Mouse (Mus musculus) lung, embryonic 16.5 days (tissue): ENCODE measurements at regions not wholly inside any gene's neighbourhood (a gene's known extent, or its start where the extent isn't known, plus 50 kb on each side); places are given as distances from the start of the nearest gene placed in this dataset.

Source experiments
- ATAC-seq: fragments of 200-750 bp; cut with Nextera tagmentation; 2 replicates; pipeline ENCODE4 v1.8.0; 2017; ENCODE audit warnings: low read depth, mild to moderate bottlenecking, moderate library complexity
- H3K27ac ChIP-seq: fragments of 300-500 bp; sonication (generic); 2 replicates; pipeline ENCODE4 v1.5.1; 2014; ENCODE audit warnings: mild to moderate bottlenecking, control low read depth, low read length
- H3K27me3 ChIP-seq: fragments of 300-500 bp; sonication (generic); 2 replicates; pipeline ENCODE4 v1.6.1; 2014; ENCODE audit warnings: low read depth, low read length, mixed read lengths; ENCODE audit not compliant: control insufficient read depth, insufficient read depth
- H3K36me3 ChIP-seq: fragments of 300-500 bp; sonication (generic); 2 replicates; pipeline ENCODE4 v1.6.1; 2014; ENCODE audit warnings: low read length; ENCODE audit not compliant: control insufficient read depth, insufficient read depth
- H3K4me1 ChIP-seq: fragments of 300-500 bp; sonication (generic); replicated peaks from 2 replicates; pipeline ENCODE4 v1.6.1; 2014; ENCODE audit warnings: low read length, mixed read lengths; ENCODE audit not compliant: control insufficient read depth, insufficient read depth
- H3K4me2 ChIP-seq: fragments of 300-500 bp; sonication (generic); 2 replicates; pipeline ENCODE4 v1.6.1; 2014; ENCODE audit warnings: low read depth, low read length, control low read depth
- H3K4me3 ChIP-seq: fragments of 300-500 bp; sonication (generic); 2 replicates; pipeline ENCODE4 v1.5.1; 2014; ENCODE audit warnings: mild to moderate bottlenecking, low read length, control low read depth
- H3K9ac ChIP-seq: fragments of 300-500 bp; sonication (generic); 2 replicates; pipeline ENCODE4 v1.6.1; 2014; ENCODE audit warnings: low read length, control low read depth
- H3K9me3 ChIP-seq: fragments of 300-500 bp; sonication (generic); 2 replicates; pipeline ENCODE4 v1.6.1; 2016; ENCODE audit warnings: low read length; ENCODE audit not compliant: control insufficient read depth
- WGBS: fragments of 180-500 bp; shearing (Covaris S2); extraction: QIAGEN DNeasy Blood & Tissue Kit; methylation state at CpG from one replicate; pipeline ENCODE4 v1.1.7; 2014; 5-methylcytosine and 5-hydroxymethylcytosine counted together

DNA sequence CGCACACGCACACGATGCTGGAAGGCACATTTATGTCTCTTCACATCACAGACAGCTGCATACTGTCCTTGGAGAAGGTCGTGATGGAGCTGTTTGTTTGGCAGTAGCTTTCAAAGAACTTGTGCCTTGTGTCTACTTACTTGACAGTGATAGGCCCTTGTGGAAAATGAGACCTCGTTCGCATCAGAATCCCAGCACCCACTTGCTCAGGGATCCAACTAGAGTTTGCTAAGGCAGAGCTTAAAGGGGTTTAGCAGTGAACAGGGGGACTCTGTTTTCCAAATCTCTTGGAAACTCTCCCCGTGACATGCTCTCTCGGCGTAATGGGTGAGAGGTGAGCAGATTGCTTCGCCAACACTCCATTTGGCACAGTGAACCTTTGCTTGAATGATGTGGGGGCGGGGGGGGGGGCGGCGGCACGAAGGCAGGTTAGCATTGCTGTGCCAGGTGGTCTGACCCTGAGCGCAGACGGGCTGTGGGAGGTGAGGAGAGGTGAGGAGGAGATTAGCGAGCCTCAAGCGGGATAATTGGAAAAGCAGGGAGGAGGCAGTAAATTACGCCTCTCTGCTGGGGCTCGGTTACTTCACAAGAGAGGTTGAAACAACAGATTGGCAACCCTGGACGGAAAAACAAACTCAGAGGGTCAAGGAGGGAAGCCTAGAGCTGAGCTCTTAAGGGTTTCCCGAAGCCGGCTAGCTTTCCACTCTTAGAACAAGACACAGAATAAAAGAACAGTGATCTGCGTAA, 57.4 kb upstream of the Foxo1 start:
- WGBS = 13% methylated on average over 24 of the region's 24 CpGs
- peaks cover 4% of the 10 kb centered on the region; the same call in 1 of the 2 replicates for H3K4me1 ChIP-seq
- H3K9me3 ChIP-seq = no peaks in the 10 kb centered on the region
- H3K27me3 ChIP-seq = no peaks in the 10 kb centered on the region
- H3K27ac ChIP-seq = no peak overlapping the region
- ATAC-seq = 0 out of 2 replicates have a peak, but pooled peaks have one; percentile 23
- H3K4me3 ChIP-seq = peak overlapping the region; percentile 25
- H3K36me3 ChIP-seq = no peaks in the 10 kb centered on the region
- peak overlapping the region; percentile 20; the same call in 1 of the 2 replicates for H3K9ac ChIP-seq
- H3K4me2 ChIP-seq = peak overlapping the region; percentile 55

DNA sequence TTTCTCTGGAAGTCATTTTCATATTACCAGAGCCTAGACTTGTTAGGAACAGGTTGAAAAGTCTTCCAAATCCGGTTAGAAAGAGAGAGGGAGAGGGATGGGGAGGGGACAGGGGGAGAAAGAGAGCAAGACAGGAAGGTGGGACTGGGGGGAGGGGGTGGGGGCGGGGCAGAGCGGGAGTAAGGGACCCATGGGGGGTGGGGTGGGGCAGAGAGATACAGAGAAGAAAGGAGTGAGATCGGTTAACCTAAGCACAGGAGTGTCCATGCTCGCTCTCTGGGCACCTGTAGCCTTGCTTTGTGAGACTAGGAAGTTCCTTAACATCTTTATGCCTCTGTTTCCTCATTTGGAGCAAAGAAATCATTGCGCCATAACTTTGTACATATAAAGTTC, 56.8 kb upstream of the Foxo1 start:
- Histone ChIP-seq H3K4me1 (peaks cover 4% of the 10 kb centered on the region; the same call in 1 of the 2 replicates), H3K9me3 (no peaks in the 10 kb centered on the region), H3K4me3 (no peak overlapping the region), H3K27me3 (no peaks in the 10 kb centered on the region), H3K27ac (no peak overlapping the region), H3K9ac (no peak overlapping the region), H3K36me3 (no peaks in the 10 kb centered on the region), H3K4me2 (peak overlapping the region; percentile 55)
- 24% methylated on average over 6 of the region's 6 CpGs for WGBS
- no peak for ATAC-seq

DNA sequence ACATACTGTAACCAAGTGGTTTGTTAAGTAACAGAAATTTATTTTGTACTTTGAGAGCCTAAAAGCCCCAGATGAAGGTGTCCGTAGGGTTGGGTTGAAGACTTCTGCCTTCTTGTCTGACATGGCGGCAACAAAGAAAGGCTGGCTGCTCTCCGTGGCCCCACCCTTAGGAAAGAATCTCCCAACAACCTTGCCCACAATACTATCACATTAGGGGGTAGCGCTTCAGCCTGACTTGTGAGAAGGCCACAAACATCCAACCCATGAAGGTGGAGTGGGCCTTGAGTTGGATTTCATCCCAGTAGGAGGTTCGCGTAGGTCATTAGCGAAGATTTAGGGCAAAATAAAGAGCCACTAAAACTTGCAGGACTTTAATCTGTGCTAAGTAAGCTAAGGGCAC, 54.0 kb upstream of the Foxo1 start:
- Histone ChIP-seq H3K27me3 (no peaks in the 10 kb centered on the region), H3K4me2 (no peak overlapping the region), H3K9ac (no peak overlapping the region), H3K4me3 (no peak overlapping the region), H3K36me3 (no peaks in the 10 kb centered on the region), H3K4me1 (peaks cover 4% of the 10 kb centered on the region; the same call in 1 of the 2 replicates), H3K9me3 (no peaks in the 10 kb centered on the region), H3K27ac (no peak overlapping the region)
- ATAC-seq = no peak
- WGBS = 93% methylated on average over 7 of the region's 7 CpGs

DNA sequence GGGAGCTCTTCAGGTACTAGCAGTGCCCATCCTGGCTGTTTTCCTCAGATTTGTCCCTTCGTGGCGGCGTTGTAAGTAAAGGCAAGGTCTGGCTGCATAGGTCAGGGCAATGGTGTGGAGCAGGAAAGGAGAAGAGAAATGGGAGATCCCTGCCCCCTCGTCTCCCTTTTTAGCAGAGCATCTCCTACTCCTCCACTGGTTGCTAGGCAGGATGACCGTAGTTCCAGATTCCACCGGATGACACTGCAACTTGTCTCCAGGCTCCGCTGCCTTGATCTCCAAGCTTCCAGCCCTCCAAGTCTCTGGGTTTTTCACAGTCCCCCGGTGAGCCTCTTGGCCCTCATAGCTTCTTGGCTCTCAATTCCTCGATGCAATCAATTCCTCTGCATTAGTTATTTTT, 53.1 kb upstream of the Foxo1 start:
- Histone ChIP-seq H3K36me3 (no peaks in the 10 kb centered on the region), H3K4me1 (peaks cover 4% of the 10 kb centered on the region; the same call in 1 of the 2 replicates), H3K4me2 (no peak overlapping the region), H3K27me3 (no peaks in the 10 kb centered on the region), H3K27ac (no peak overlapping the region), H3K4me3 (no peak overlapping the region), H3K9ac (no peak overlapping the region), H3K9me3 (no peaks in the 10 kb centered on the region)
- no peak for ATAC-seq
- 93% methylated on average over 9 of the region's 9 CpGs for WGBS
